Mouse (Mus musculus): ENCODE measurements around the gene Eif1. TPM values are rescaled to one million over a fixed set of nuclear protein-coding genes. Genes with fewer than 3 reads are reported as not detected.

The Eif1 gene
- polyA plus RNA-seq (2015; fragmentation: Illumina TruSeq; extraction: RNeasy Lipid Tissue Mini Kit (QIAGEN cat#74804); ENCODE audit: low read depth, low replicate concordance): 796 TPM

DNA sequence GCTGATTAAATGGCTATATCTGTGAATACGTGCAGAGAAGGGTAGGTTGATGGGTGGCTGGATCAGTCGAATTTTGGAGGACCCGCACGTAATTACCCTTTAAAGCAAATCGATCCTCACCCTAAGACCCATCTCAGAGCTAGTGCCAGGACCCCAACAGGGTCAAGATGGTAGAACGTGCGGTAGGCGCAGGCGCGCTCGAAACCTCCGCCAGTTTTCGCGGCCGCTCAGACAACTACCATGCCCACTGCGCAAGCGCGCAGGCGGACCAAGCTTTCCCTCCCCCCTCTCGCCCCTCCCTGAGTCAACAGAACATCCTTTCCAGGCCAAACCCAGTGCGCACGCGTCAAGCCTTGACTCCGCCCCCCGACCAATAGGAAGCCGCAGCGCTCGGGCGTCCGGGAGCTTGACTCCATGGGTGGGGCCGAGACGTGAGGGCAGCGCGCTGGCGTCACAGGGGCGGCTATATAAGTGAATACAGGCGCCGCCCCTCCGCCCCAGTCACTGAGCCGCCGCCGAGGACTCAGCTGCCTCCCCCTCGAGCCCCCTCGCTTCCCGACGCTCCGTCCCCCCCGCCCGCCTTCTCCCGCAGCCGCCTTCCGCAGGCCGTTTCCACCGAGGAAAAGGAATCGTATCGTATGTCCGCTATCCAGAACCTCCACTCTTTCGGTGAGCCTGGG is at the start of gene Eif1:
Eif1 (plus strand) TSS at position 394 of the 680 bp plus-strand sequence.

DNA sequence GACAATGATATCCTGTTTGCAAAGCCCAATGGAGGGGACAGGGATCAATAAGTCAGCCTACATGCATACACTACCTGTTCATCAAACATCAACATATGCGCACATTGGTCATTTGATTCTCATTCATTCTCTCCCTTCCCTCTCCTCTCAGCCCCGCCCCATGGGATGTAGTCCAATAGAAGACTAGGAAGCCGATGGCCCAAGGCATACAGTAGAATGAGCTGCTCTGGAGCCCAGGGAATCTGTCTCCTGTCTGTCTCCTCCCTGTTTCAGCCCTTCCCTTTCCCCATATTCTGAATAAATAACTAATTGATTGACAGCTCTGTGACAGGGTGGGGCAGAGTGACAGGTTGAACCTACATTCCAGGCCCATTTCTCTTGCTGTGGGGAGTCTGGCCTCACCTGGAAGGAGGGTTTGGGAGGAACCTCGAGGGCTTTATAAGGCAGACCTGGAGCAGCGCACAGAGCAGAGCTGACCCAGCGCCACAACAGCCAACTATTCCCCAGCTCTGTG is 14.3 kb downstream of the Eif1 start, which contains the start of gene Gast:
Gast (plus strand) TSS at position 464 of the 514 bp plus-strand sequence.

DNA sequence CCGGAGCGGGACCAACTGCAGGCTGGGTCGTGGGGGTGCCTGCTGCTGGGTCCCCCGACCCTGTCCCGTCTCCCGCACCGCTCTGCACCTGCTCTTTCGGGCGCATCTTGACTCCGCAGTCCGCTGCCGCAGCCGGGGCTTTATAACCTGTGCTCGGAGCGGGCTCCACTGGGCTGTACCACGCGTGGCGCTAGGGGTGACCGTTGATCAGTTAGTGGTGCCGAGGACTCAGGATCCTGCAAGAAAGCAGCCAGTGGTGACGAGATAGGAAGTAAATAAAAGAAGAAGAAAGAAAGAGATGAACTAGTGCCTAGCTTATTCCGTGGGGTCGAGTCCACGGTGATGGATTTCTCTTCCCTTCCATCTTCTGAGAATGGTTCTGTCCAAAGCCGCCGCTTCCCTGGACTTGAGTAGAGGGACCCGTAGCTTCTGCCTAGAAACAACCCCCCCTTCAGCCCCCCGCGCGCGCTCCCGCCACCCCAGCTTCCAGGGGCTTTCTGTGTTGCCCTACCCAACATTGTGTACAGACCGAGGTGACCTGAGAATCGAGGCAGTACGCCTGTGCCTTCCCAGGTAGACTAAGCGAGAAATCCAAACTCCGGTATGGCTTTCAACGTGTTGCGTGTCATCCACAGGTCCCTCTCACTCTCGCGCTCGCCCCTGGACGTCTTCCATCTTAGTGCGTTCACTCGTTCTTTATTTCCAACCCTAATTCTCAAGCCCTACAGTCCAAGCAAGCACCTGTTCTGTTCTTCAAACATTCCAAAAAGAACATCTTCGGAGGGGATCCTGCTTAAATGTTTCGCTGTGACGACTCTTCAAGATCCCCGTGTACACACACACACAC is 36.5 kb downstream of the Eif1 start, which contains the start of gene Hap1:
Hap1 (minus strand) TSS at position 157 of the 847 bp plus-strand sequence.

Other genes starting within 250 kb of the Eif1 start
- gene Krt32, start 231.7 kb upstream of the Eif1 start, polyA plus RNA-seq (2015; fragmentation: Illumina TruSeq; extraction: RNeasy Lipid Tissue Mini Kit (QIAGEN cat#74804); ENCODE audit: low read depth, low replicate concordance): not detected
- gene Krt35, start 223.6 kb upstream of the Eif1 start, polyA plus RNA-seq (2015; fragmentation: Illumina TruSeq; extraction: RNeasy Lipid Tissue Mini Kit (QIAGEN cat#74804); ENCODE audit: low read depth, low replicate concordance): not detected
- not detected for gene Krt36, start 214.3 kb upstream of the Eif1 start, polyA plus RNA-seq (2015; fragmentation: Illumina TruSeq; extraction: RNeasy Lipid Tissue Mini Kit (QIAGEN cat#74804); ENCODE audit: low read depth, low replicate concordance)
- not detected for gene Krt13, start 198.3 kb upstream of the Eif1 start, polyA plus RNA-seq (2015; fragmentation: Illumina TruSeq; extraction: RNeasy Lipid Tissue Mini Kit (QIAGEN cat#74804); ENCODE audit: low read depth, low replicate concordance)
- gene Krt15, start 184.0 kb upstream of the Eif1 start, polyA plus RNA-seq (2015; fragmentation: Illumina TruSeq; extraction: RNeasy Lipid Tissue Mini Kit (QIAGEN cat#74804); ENCODE audit: low read depth, low replicate concordance): 0.94 TPM
- not detected for gene Krt19, start 171.2 kb upstream of the Eif1 start, polyA plus RNA-seq (2015; fragmentation: Illumina TruSeq; extraction: RNeasy Lipid Tissue Mini Kit (QIAGEN cat#74804); ENCODE audit: low read depth, low replicate concordance)
- 6.8 TPM for gene Krt9, start 126.6 kb upstream of the Eif1 start, polyA plus RNA-seq (2015; fragmentation: Illumina TruSeq; extraction: RNeasy Lipid Tissue Mini Kit (QIAGEN cat#74804); ENCODE audit: low read depth, low replicate concordance)
- not detected for gene Krt14, start 112.3 kb upstream of the Eif1 start, polyA plus RNA-seq (2015; fragmentation: Illumina TruSeq; extraction: RNeasy Lipid Tissue Mini Kit (QIAGEN cat#74804); ENCODE audit: low read depth, low replicate concordance)
- gene Krt16, start 71.0 kb upstream of the Eif1 start, polyA plus RNA-seq (2015; fragmentation: Illumina TruSeq; extraction: RNeasy Lipid Tissue Mini Kit (QIAGEN cat#74804); ENCODE audit: low read depth, low replicate concordance): not detected
- not detected for gene Krt17, start 58.9 kb upstream of the Eif1 start, polyA plus RNA-seq (2015; fragmentation: Illumina TruSeq; extraction: RNeasy Lipid Tissue Mini Kit (QIAGEN cat#74804); ENCODE audit: low read depth, low replicate concordance)
- gene Krt42, start 50.0 kb upstream of the Eif1 start, polyA plus RNA-seq (2015; fragmentation: Illumina TruSeq; extraction: RNeasy Lipid Tissue Mini Kit (QIAGEN cat#74804); ENCODE audit: low read depth, low replicate concordance): not detected
- not detected for gene Gast, start 14.5 kb downstream of the Eif1 start, polyA plus RNA-seq (2015; fragmentation: Illumina TruSeq; extraction: RNeasy Lipid Tissue Mini Kit (QIAGEN cat#74804); ENCODE audit: low read depth, low replicate concordance)
- gene Hap1, start 36.2 kb downstream of the Eif1 start, polyA plus RNA-seq (2015; fragmentation: Illumina TruSeq; extraction: RNeasy Lipid Tissue Mini Kit (QIAGEN cat#74804); ENCODE audit: low read depth, low replicate concordance): 104 TPM
- gene Jup, start 77.9 kb downstream of the Eif1 start, polyA plus RNA-seq (2015; fragmentation: Illumina TruSeq; extraction: RNeasy Lipid Tissue Mini Kit (QIAGEN cat#74804); ENCODE audit: low read depth, low replicate concordance): 33.4 TPM
- gene P3h4, start 95.0 kb downstream of the Eif1 start, polyA plus RNA-seq (2015; fragmentation: Illumina TruSeq; extraction: RNeasy Lipid Tissue Mini Kit (QIAGEN cat#74804); ENCODE audit: low read depth, low replicate concordance): 19.1 TPM
- 5.4 TPM for gene Fkbp10, start 95.8 kb downstream of the Eif1 start, polyA plus RNA-seq (2015; fragmentation: Illumina TruSeq; extraction: RNeasy Lipid Tissue Mini Kit (QIAGEN cat#74804); ENCODE audit: low read depth, low replicate concordance)
- 82.3 TPM for gene Nt5c3b, start 121.9 kb downstream of the Eif1 start, polyA plus RNA-seq (2015; fragmentation: Illumina TruSeq; extraction: RNeasy Lipid Tissue Mini Kit (QIAGEN cat#74804); ENCODE audit: low read depth, low replicate concordance)
- gene Klhl10, start 122.0 kb downstream of the Eif1 start, polyA plus RNA-seq (2015; fragmentation: Illumina TruSeq; extraction: RNeasy Lipid Tissue Mini Kit (QIAGEN cat#74804); ENCODE audit: low read depth, low replicate concordance): 0.43 TPM
- 23.5 TPM for gene Klhl11, start 152.9 kb downstream of the Eif1 start, polyA plus RNA-seq (2015; fragmentation: Illumina TruSeq; extraction: RNeasy Lipid Tissue Mini Kit (QIAGEN cat#74804); ENCODE audit: low read depth, low replicate concordance)
- 113 TPM for gene Acly, start 208.1 kb downstream of the Eif1 start, polyA plus RNA-seq (2015; fragmentation: Illumina TruSeq; extraction: RNeasy Lipid Tissue Mini Kit (QIAGEN cat#74804); ENCODE audit: low read depth, low replicate concordance)
- gene Ttc25, start 225.7 kb downstream of the Eif1 start, polyA plus RNA-seq (2015; fragmentation: Illumina TruSeq; extraction: RNeasy Lipid Tissue Mini Kit (QIAGEN cat#74804); ENCODE audit: low read depth, low replicate concordance): 1.7 TPM

All from brain, adult 10 weeks (tissue).